Mouse (Mus musculus) neural tube, embryonic 12.5 days (tissue): ENCODE results near the gene Akr1cl. TPM values are rescaled to one million over a fixed set of nuclear protein-coding genes. Genes with fewer than 3 reads are reported as not detected.
"Not testable (repeated sequence)": the region's sequence is repeated elsewhere in the genome, so short reads cannot be mapped to it uniquely, and the experiment has no call there.

ENCODE experiments used
- ATAC-seq: fragments of 200-750 bp; cut with Nextera tagmentation; 2 replicates; pipeline ENCODE4 v1.8.0; 2017; ENCODE audit warnings: low read depth, mild to moderate bottlenecking, moderate TSS enrichment, moderate library complexity; ENCODE audit not compliant: low FRiP score
- H3K27ac ChIP-seq: fragments of 300-500 bp; sonication (generic); 2 replicates; pipeline ENCODE4 v1.5.1; 2016
- H3K27me3 ChIP-seq: fragments of 300-500 bp; sonication (generic); replicated peaks from 2 replicates; pipeline ENCODE4 v1.6.1; 2016; ENCODE audit warnings: mild to moderate bottlenecking
- H3K36me3 ChIP-seq: fragments of 300-500 bp; sonication (generic); 2 replicates; pipeline ENCODE4 v1.6.1; 2016; ENCODE audit warnings: mild to moderate bottlenecking
- H3K4me1 ChIP-seq: fragments of 300-500 bp; sonication (generic); 2 replicates; pipeline ENCODE4 v1.6.1; 2016
- H3K4me2 ChIP-seq: fragments of 300-500 bp; sonication (generic); replicated peaks from 2 replicates; pipeline ENCODE4 v1.6.1; 2016; ENCODE audit warnings: mild to moderate bottlenecking
- H3K4me3 ChIP-seq: fragments of 300-500 bp; sonication (generic); 2 replicates; pipeline ENCODE4 v1.5.1; 2016
- H3K9ac ChIP-seq: fragments of 300-500 bp; sonication (generic); 2 replicates; pipeline ENCODE4 v1.6.1; 2016; ENCODE audit warnings: mild to moderate bottlenecking
- H3K9me3 ChIP-seq: fragments of 300-500 bp; sonication (generic); 2 replicates; pipeline ENCODE4 v1.6.1; 2016; ENCODE audit warnings: mild to moderate bottlenecking
- WGBS: fragments of 180-500 bp; shearing (Covaris S2); methylation state at CpG from one replicate; pipeline ENCODE4 v1.1.7; 2016; 5-methylcytosine and 5-hydroxymethylcytosine counted together
- polyA plus RNA-seq: library from polyadenylated mRNA; unstranded; fragments of >200 nt; fragmentation: Nextera tagmentation; extraction: Ambion mirVana; gene quantifications from 2 replicates; pipeline ENCODE4 v1.2.1, GENCODE M21; 2016

The Akr1cl gene
- 0.15 TPM in 1 of 2 replicates, not detected in the other for polyA plus RNA-seq

DNA sequence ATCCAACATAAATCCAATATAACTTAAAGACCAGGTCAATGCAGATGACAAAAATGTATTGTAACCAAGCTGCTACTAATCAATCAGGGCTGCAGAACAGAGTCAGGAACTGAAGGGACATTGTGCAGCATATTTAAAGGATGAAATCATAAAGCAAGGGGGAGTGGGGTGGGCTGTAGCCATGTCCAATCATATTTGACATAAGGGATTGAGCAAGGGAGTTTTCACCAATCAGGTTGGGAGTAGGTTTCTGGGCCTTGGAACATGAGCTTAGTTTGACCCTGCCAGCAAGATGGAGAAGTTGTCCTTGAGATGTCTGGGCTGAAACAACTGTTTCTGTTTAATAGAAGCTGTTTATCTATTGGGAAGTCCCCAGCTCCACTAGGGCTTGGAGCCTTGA lies at the start of gene Akr1cl:
Gene Akr1cl (minus strand): TSS at position 119 of the 400 bp plus-strand sequence.
- H3K27ac ChIP-seq = no peak within 1 kb of the TSS
- no peaks in the 10 kb centered on the region for H3K27me3 ChIP-seq
- H3K36me3 ChIP-seq = no peaks in the 10 kb centered on the region
- ATAC-seq = no peak
- no peak within 1 kb of the TSS for H3K4me2 ChIP-seq
- no peaks in the 10 kb centered on the region for H3K4me1 ChIP-seq
- H3K9me3 ChIP-seq = no peaks in the 10 kb centered on the region
- H3K4me3 ChIP-seq = no peak within 1 kb of the TSS
- H3K9ac ChIP-seq = no peak within 1 kb of the TSS

DNA sequence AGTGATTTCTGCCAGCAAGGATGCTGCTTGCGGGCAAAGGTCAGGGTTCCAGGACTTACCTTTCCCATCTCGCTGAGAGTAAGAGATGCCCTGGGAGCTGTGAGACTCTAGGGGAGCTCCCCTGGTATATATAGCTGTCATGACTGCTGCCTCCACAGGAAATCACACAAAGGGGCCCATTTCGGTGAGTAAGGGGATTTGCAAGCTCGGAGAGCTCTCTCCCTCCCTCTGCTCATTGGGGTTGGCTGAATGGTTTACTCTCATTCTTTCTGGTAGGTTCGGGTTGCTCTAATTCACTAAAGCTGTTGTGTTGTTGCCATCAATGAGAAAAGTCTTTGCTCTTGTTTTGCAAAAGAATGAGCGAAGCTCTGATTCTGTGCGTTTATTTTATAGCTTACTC lies 49.6 kb upstream of the Akr1cl start, which contains the start of gene Crygb:
Gene Crygb (minus strand): TSS at position 101 of the 400 bp plus-strand sequence.
- Histone ChIP-seq H3K4me2 (no peak within 1 kb of the TSS), H3K9me3 (no peaks in the 10 kb centered on the region), H3K4me1 (no peaks in the 10 kb centered on the region), H3K9ac (no peak within 1 kb of the TSS), H3K4me3 (no peak within 1 kb of the TSS), H3K27ac (no peak within 1 kb of the TSS), H3K36me3 (no peaks in the 10 kb centered on the region), H3K27me3 (no peaks in the 10 kb centered on the region)
- WGBS = 35% methylated on average over 7 of the region's 7 CpGs
- ATAC-seq = no peak

DNA sequence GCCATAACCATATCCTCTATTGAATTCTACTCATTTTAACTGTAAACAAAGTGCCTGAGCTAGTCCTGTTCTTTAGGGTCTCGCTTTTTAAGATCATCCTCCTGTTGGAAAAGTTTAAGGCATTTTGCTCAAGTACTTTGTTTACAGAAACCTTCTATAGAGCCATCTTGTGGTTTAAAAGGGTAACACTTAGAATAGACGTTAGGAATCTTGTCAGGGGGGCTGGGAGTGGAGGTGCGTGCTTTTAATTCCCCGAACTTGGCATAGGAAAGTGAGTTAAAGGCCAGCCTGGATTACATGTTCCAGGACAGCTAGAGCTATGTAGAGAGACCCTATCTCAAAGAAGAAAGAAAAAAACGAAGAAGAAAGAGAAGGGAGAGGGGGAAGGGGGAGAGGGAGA lies 43.0 kb upstream of the Akr1cl start:
- Histone ChIP-seq H3K4me3 (no peak overlapping the region), H3K4me1 (no peaks in the 10 kb centered on the region), H3K27ac (no peak overlapping the region), H3K27me3 (no peaks in the 10 kb centered on the region), H3K36me3 (no peaks in the 10 kb centered on the region), H3K9ac (no peak overlapping the region), H3K9me3 (no peaks in the 10 kb centered on the region), H3K4me2 (no peak overlapping the region)
- no peak for ATAC-seq
- WGBS = 29% methylated on average over 5 of the region's 5 CpGs

DNA sequence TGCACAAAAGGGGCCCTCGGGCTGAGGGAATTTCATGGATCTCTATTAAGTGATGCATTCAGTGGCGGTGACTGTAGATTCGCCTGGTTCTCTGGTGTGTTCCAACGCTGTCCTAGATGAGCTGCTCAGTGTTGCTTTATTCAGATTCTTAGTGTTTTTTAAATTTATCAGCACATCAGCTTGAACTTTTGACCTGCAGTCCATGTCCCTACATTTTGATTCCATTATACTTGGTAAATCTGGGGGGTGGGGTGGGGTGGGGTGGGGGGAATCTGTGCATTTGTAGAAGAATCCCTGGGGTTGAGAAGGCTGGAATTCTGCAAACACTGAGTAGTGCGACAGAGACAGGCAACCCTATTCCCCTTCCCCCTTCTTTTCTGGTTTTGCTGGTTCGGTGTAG lies 41.0 kb upstream of the Akr1cl start, which contains the start of gene Crygc:
Gene Crygc (minus strand): TSS at position 101 of the 400 bp plus-strand sequence.
- Histone ChIP-seq H3K4me2 (no peak within 1 kb of the TSS), H3K36me3 (no peaks in the 10 kb centered on the region), H3K4me1 (no peaks in the 10 kb centered on the region), H3K9me3 (no peaks in the 10 kb centered on the region), H3K4me3 (no peak within 1 kb of the TSS), H3K27me3 (no peaks in the 10 kb centered on the region), H3K27ac (no peak within 1 kb of the TSS), H3K9ac (no peak within 1 kb of the TSS)
- 57% methylated on average over 6 of the region's 6 CpGs for WGBS
- ATAC-seq = no peak

DNA sequence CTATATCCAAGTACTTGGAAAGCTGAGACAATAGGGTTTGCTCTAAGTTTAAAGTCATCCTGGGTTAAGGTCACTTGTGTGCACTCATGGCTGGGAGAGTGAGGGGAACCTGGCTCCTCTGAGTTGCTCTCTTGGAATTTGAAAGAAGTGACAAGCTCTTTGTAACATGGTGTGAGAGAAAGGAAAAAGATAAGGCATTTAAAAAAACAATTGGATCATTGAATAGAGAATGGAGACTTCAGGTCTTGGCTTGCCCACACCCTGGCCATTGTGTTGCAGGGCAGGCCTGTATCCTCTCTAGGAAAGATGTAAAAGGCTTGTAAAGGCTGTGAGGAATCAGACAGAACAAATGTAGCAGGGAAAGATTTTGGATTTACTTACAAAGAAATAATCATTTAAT lies 35.3 kb upstream of the Akr1cl start:
- ATAC-seq = no peak
- Histone ChIP-seq H3K9me3 (no peaks in the 10 kb centered on the region), H3K27me3 (no peaks in the 10 kb centered on the region), H3K4me3 (no peak overlapping the region), H3K4me2 (no peak overlapping the region), H3K9ac (no peak overlapping the region), H3K36me3 (no peaks in the 10 kb centered on the region), H3K4me1 (no peaks in the 10 kb centered on the region), H3K27ac (no peak overlapping the region)

DNA sequence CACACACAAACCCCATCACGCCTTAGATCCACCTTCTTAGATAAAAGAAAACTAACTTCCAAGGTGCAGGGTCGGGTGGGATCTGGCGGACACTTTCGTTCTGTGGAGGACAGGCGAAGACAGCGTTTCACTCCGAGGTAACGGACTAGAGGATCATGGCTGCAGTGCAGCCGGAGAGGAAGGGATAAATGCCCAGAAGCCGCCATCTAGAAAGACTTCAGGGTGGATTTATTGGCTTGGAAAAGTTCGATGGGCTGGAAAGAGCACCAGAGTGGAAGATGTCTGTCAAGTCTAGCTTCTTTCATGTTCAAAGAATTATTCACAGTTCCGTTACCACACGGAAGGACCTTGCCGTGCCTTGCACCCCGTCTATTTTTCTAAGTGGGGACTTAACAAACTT lies 31.6 kb upstream of the Akr1cl start:
- 66% methylated on average over 15 of the region's 15 CpGs for WGBS
- ATAC-seq = no peak

DNA sequence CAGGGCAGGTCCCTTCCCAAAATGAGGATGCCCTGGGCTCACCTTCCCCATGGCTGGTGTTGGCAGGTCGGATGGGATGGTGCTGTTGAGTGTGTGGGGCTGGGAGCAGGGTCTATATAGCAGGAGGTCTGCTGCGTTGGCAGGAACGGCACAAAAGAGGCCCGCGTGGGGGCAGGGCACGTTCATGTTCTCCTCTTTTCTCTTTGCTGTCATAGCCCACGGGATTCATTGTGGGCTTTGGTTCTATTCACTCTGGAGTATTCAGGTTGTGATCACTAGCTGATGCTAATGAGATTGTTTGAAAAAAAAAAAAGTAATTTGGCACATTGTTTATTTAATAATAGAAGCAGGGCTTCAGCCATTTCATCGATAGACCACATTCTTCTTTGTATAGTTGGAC lies 30.8 kb upstream of the Akr1cl start, which contains the start of gene Crygd:
Gene Crygd (minus strand): TSS at position 101 of the 400 bp plus-strand sequence.
- 72% methylated on average over 8 of the region's 8 CpGs for WGBS
- ATAC-seq = no peak

More for the DNA sequence above, 31.6 kb upstream of the Akr1cl start:
- H3K9me3 ChIP-seq = no peaks in the 10 kb centered on the region
- no peaks in the 10 kb centered on the region for H3K36me3 ChIP-seq
- no peaks in the 10 kb centered on the region for H3K4me1 ChIP-seq
- H3K27me3 ChIP-seq = no peaks in the 10 kb centered on the region
- H3K4me2 ChIP-seq = no peak overlapping the region
- no peak overlapping the region for H3K9ac ChIP-seq
- H3K4me3 ChIP-seq = no peak overlapping the region
- H3K27ac ChIP-seq = no peak overlapping the region

DNA sequence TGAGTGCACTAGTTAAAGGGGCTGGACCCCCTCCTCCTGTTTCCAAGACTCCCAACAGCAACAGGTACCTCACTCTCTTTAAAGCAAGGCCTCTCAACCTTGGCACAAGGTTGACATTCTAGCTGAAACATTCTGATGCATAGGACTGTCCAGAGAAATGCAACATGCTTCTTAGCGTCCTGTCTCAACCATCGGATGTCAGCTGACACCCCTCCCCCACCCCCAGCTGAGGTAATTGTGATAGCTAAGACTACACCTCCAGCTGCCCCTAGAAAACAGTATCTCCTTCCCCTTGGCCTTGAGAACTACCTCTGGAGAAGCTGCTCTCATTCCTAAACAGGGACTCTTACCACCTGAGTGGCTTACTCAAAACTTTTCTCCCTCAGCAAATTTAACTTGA lies 19.6 kb upstream of the Akr1cl start:
- no peaks in the 10 kb centered on the region for H3K27me3 ChIP-seq
- H3K4me1 ChIP-seq = no peaks in the 10 kb centered on the region
- H3K9me3 ChIP-seq = no peaks in the 10 kb centered on the region
- H3K4me2 ChIP-seq = no peak overlapping the region
- no peak overlapping the region for H3K27ac ChIP-seq
- ATAC-seq = no peak
- 43% methylated on average over 2 of the region's 2 CpGs for WGBS
- H3K4me3 ChIP-seq = no peak overlapping the region
- H3K36me3 ChIP-seq = no peaks in the 10 kb centered on the region
- H3K9ac ChIP-seq = no peak overlapping the region

More for the DNA sequence above, 30.8 kb upstream of the Akr1cl start, which contains the start of gene Crygd:
- H3K9me3 ChIP-seq = no peaks in the 10 kb centered on the region
- no peak within 1 kb of the TSS for H3K4me3 ChIP-seq
- no peak within 1 kb of the TSS for H3K27ac ChIP-seq
- no peaks in the 10 kb centered on the region for H3K36me3 ChIP-seq
- no peak within 1 kb of the TSS for H3K9ac ChIP-seq
- no peak within 1 kb of the TSS for H3K4me2 ChIP-seq
- no peaks in the 10 kb centered on the region for H3K4me1 ChIP-seq
- no peaks in the 10 kb centered on the region for H3K27me3 ChIP-seq

DNA sequence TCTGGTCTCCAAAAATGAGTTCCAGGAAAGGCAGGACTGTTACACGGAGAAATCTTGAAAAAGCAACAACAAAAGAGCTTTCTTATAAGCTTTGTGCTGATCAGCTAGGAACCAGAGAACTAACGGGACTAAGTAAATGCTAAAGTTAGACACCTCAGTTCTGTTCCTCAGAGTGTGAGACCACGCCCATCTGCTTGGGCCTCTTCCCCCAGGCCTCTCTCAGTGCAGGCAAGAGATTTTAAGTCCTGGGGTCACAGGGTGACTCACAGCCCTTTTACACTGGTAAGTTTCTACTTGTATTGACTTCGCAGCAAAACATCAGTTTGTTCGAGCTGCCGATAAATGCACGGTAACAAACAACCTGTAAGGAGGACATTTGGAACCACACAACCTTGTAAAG lies 19.1 kb upstream of the Akr1cl start:
- Histone ChIP-seq H3K36me3 (no peaks in the 10 kb centered on the region), H3K4me3 (no peak overlapping the region)

DNA sequence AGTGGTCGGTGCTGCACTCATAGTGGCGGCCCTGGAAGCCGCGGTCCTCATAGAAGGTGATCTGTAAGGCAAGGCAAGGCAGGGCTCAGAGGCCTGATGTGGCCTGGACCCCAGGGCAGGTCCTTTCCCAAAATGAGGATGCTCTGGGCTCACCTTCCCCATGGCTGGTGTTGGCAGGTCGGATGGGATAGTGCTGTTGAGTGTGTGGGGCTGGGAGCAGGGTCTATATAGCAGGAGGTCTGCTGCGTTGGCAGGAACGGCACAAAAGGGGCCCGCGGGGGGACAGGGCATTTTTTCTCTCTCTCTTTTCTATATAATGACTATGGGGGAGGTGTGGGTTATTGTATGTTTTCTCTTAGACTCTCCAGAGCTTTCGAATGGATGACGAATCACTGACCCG lies 18.4 kb upstream of the Akr1cl start, which contains the start of gene Cryge:
Gene Cryge (minus strand): TSS at position 198 of the 400 bp plus-strand sequence.
- not testable (repeated sequence) for H3K9me3 ChIP-seq, H3K27me3 ChIP-seq, H3K27ac ChIP-seq, ATAC-seq, H3K4me1 ChIP-seq, H3K4me2 ChIP-seq, H3K36me3 ChIP-seq, H3K4me3 ChIP-seq, H3K9ac ChIP-seq
- WGBS = 56% methylated on average over 12 of the region's 12 CpGs

More for the DNA sequence above, 19.1 kb upstream of the Akr1cl start:
- H3K9me3 ChIP-seq = no peaks in the 10 kb centered on the region
- 60% methylated on average over 7 of the region's 7 CpGs for WGBS
- H3K4me2 ChIP-seq = no peak overlapping the region
- no peaks in the 10 kb centered on the region for H3K27me3 ChIP-seq
- ATAC-seq = no peak
- no peaks in the 10 kb centered on the region for H3K4me1 ChIP-seq
- H3K9ac ChIP-seq = no peak overlapping the region
- no peak overlapping the region for H3K27ac ChIP-seq

DNA sequence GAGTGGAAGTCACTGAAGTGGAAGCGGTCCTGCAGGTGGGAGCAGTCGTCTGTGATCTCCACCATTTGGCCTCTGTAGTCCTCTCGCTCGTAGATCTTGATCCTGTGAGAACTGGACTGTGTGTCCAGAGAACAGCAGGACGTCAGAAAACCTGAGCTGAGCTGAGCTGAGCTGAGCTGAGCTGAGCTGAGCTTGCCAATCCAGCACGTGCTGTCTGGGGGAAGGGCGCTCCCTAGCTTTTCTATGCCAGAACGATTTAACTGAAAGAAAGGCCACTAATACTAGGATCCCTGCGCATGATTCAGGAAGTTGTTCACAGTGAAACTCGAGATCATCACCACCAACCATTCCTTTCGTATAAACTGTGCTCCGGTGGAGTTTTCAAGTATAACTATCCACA lies 16.2 kb upstream of the Akr1cl start:
- Histone ChIP-seq H3K9me3 (no peaks in the 10 kb centered on the region), H3K27me3 (no peaks in the 10 kb centered on the region), H3K4me3 (no peak overlapping the region), H3K9ac (no peak overlapping the region), H3K4me2 (no peak overlapping the region), H3K27ac (no peak overlapping the region), H3K36me3 (no peaks in the 10 kb centered on the region), H3K4me1 (no peaks in the 10 kb centered on the region)
- 60% methylated on average over 12 of the region's 12 CpGs for WGBS
- ATAC-seq = no peak

DNA sequence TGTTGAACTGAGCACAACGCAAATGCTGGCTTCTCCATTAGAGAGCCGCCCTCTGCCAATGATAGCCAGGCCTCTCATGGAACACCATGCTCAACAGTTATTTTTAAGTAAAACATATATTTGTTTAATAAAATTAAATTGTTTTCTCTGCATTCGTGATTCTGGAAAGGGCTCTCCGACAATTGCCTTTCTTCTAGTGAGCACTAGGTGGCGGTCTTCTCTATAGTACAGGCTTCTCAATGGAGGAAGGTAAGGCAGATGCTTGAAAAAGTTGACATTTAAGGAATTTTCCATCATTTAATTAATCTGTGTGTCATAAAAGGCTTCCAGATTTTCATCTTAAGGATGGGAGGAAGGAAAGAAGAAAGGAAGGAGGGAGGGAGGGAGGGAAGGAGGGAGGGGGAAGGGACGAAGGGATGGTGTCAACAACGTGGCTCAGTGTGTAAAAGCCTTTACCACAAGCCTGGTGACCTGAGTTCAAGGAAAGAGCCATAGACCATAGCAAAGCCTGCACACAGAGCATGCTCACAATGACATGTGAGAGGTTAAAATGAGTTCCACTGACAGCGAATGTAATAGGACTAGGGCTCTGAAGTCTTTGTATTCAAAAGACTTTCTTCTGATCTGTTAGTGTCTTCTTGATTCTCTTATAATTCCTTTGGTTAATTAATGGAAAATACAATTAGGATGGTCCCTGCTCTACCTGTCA lies 14.0 kb upstream of the Akr1cl start:
- Histone ChIP-seq H3K4me2 (no peak overlapping the region), H3K27ac (no peak overlapping the region)
- 43% methylated on average over 8 of the region's 8 CpGs for whole genome bisulfite sequencing

DNA sequence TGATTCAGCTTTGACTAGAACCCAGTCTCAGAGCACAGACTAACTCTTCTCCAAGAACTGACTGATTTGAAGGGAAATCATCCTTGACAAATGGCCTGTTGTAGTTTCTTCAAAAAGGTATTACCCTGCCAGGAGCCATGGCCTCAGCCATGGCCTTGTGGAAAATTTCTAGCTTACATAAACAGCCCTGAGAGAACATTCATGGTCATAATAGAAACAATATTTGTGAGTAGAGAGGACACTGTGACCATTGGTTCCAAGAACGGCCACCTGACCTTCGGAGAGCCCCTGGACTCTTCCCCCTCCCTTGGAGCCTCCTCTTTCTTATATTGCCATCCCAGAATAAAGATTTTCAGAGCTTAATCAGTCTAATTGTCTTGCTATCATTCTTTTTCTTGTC lies 10.9 kb upstream of the Akr1cl start:
- WGBS = 88% methylated on average over 2 of the region's 2 CpGs
- Histone ChIP-seq H3K9ac (no peak overlapping the region), H3K36me3 (no peaks in the 10 kb centered on the region), H3K4me2 (no peak overlapping the region), H3K4me3 (no peak overlapping the region), H3K27me3 (no peaks in the 10 kb centered on the region), H3K4me1 (no peaks in the 10 kb centered on the region), H3K27ac (no peak overlapping the region), H3K9me3 (no peaks in the 10 kb centered on the region)
- ATAC-seq = no peak

More for the DNA sequence above, 14.0 kb upstream of the Akr1cl start:
- H3K4me1 ChIP-seq = no peaks in the 10 kb centered on the region
- no peak overlapping the region for H3K9ac ChIP-seq
- no peaks in the 10 kb centered on the region for H3K36me3 ChIP-seq
- no peaks in the 10 kb centered on the region for H3K9me3 ChIP-seq
- no peak; the same call in 1 of the 2 replicates for ATAC-seq
- H3K27me3 ChIP-seq = no peaks in the 10 kb centered on the region
- H3K4me3 ChIP-seq = no peak overlapping the region
